Mouse (Mus musculus) WW6 (cell line): ENCODE results near the gene Vmn1r34.
"Not testable (repeated sequence)": the region's sequence is repeated elsewhere in the genome, so short reads cannot be mapped to it uniquely, and the experiment has no call there.

Source experiments
- DNase-seq: peaks from one replicate; pipeline ENCODE4 v3.0.0-alpha.2; 2013; ENCODE audit warnings: low read depth, low spot score

Vmn1r34 gene

GRCm38 (mm10) chr6:66643779-66644178 lies at the start of gene Vmn1r34:
Gene Vmn1r34 (minus strand): TSS chr6:66643879.
- no peak for DNase-seq

DNA sequence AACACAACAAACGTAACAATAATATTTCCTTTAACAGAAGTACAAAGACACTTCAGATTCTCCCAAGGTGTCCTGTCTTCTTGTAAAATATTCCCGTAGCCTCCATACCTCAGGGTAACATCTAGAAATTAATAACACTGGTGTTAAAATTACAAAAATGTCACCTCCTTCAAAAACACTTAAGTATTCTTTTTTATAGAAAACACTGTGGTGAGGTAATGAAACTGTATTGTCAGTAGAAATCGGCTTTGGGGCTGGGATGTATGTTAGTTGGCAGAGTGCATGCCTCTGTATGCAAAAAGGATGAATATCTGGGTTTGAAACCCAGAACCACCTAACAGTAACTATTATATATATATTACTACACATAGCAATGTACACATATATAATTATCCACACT lies 42.1 kb upstream of the Vmn1r34 start, which contains the start of gene Vmn1r35:
TSS of gene Vmn1r35 (minus strand) at position 101 of the 400 bp plus-strand sequence.
- no peak for DNase-seq

- not testable (repeated sequence) for DNase-seq
Measured at GRCm38 (mm10) chr6:66618182-66618581, 25.5 kb downstream of the Vmn1r34 start, which contains the start of gene Vmn1r33. Gene Vmn1r33 (minus strand): TSS chr6:66618282.

GRCm38 (mm10) chr6:66595804-66596203 lies 47.9 kb downstream of the Vmn1r34 start:
- no peak for DNase-seq
